Mouse (Mus musculus): ENCODE measurements at regions not wholly inside any gene's neighbourhood (a gene's known extent, or its start where the extent isn't known, plus 50 kb on each side); places are given as distances from the start of the nearest gene placed in this dataset.

DNA sequence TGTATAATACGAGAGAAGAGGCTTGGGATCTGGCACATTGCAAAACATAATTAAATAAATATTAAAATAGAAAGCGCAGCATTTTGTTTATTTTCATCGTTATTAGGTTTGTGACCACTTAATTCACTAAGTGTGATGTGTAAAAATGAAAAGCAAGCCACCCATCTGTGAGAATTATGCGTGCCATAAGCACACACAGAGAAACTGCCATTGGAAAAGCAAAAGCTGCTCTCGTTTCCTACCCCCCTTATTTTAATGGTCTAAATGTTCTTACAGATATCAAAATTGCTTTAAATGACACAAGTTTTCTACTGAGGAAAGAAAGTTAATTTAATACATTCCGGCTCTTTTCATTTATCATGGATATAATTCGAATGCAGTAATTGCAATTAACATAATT is 2780.8 kb upstream of the Gm7489 start:
- no peak for DNase-seq (ENCODE audit: low spot score in 2 of 2)

DNA sequence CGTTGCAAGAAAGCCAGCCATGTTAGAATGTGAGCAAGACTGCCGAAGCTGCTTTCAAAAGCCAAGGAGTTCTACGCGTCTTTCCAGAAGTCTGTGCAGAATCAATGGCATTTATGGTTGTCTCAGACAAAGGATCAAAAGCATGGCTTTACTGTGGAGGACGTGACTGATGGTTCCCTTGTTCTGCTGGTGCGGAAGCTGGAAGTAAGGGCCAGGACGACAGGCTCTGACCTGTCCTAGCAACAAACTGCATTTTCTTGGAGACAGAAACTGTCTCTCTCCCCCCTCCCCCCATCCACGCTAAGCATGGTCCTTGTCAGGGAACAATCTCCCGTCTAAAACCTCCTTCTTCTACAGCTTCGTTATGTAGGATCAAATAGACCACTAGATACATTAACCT is 2780.3 kb upstream of the Gm7489 start:
- no peak for DNase-seq (ENCODE audit: low spot score in 2 of 2)

DNA sequence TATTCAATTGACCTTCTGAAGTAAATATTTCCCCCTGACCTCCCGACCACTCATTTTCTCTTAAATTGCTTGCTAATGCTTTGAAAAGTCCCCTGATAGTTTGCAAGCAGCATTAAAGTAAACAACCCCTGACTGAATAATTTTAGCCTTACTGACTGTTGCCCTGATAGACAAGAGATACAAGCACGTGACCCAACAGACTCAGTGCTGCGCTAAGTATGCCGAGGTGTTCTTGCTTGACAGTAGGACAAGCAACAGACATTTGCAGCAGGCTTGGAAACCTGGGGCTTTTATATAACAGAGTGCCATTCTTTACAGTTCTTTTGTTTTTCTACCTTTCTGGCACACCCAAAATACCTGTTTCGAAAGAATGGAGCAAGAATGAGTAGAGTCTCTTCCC is 2779.9 kb upstream of the Gm7489 start:
- DNase-seq (ENCODE audit: low spot score in 2 of 2) = no peak

DNA sequence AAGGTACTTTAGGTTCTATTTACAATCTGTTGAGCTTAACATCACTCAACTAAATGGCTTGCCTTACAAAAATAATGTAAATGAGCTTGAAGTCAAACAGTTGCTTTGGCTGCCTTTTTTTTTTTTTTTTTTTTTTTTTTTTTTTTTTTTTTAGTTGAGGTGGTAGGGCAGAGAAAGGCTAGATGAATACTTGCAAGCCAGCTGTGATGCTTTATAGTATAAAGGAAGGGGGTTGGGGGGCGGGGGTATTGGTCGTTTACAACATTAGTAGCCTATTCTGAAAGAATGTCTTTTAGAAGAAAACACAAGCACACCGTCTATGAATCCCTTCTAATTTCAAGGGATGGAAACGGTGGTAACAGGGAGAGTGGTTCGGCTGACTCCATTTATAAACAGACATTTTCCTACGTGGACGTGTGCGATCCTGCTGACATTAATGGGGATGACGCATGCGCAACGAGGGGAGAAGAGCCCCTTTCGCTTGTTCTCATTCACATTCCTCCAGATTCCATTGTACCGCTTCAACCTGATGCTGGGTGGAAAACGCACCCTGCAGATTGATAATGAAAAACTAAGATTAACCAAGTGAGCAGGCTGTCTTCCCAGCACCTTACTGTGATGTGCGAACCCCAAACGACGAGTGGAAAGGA is 2779.2 kb upstream of the Gm7489 start:
- DNase-seq (ENCODE audit: low spot score in 2 of 2) = no peak

DNA sequence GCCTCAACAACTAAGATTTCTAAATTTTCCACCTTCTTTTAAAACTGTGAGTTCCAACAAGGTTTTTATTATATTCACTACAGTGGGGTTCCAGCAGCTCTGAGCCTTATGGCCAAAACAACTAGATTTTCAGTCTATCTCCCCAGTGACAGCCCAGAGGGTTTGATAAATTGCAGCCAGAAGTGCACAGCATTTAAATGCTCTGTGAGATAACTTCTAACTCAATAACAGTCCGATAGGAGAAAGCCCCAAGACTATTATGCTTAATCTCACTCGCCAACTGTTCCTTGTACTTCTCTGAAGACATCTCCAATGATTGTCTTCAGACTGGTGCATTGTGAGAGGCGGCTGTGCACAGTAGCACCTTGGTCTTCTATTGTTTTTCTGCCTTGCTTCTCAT is 2774.5 kb upstream of the Gm7489 start:
- DNase-seq (ENCODE audit: low spot score in 2 of 2) = no peak

DNA sequence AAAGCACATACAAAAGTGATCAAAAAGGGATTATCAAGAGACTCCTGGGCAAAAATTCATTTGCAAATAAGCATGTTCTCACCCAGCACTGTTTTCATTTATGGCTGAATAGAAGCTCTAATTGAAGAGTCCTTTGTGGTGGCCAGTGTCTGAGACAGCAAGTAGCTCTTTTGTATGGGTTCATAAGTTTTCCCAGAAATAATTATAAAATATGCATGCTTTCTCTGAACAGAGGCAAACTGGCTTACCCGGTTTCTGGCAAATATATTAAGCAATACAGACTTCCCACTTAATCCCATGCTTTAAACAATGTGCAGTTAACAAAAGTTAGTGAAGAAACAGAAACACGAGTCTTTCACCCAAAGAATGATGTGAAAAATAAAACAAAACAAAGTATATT is 2758.8 kb upstream of the Gm7489 start:
- no peak for DNase-seq (ENCODE audit: low spot score in 2 of 2)

DNA sequence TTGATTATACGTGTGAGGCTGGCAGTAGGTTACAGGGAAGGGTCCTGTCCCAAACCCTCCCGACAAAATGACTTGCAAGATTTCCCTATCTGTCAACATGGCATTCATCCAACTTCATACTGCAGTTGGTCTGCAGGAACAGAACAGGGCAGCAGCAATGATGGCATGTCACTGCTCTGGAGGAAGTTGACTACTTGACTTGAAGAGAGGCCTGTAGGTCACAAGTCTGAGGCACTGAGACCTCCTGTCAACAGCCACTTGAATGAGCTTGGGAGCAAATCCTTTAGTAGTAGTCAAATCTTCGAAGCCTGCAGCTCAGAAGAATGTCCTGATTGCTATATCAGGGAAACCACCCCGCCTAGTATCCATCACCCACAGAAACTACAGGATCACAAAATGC is 2753.7 kb upstream of the Gm7489 start:
- no peak for DNase-seq (ENCODE audit: low spot score in 2 of 2)

DNA sequence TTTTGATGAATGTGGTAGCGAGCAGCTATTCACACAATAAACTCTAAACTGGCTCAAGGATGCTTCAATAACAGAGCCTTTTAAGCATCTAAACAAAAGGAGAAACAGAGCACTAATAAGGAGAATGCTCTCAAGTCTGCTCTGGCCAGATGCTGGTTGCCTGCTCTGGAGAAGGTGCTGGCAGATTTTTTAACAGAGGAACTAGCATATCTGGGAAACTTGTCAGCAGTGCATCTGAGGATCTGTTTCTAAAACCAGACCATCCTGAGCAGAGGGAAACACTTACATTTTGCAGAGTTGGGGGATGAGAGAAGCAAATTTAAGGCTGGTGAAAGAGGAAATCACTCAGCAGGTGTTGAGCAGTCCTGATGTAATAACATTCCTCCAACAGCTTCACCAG is 2748.6 kb upstream of the Gm7489 start:
- DNase-seq (ENCODE audit: low spot score in 2 of 2) = no peak

DNA sequence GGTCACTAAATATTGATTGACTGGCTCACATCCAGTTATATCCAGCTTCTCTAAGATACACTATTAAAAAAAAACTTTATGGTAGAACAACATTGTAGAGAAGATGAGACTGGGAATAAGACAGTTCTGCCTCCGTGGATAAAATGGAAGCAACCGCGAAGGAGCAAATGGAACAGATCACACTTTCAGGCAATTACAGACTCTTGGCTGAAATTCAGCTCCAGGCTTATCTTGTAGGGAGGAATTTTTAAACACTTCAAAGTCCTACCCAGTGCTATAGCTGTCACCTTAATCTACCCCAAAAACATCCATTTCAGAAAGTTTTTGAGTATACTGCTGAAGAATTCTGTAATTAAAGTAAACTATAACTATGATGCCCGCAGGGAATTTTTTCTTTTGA is 2745.2 kb upstream of the Gm7489 start:
- DNase-seq (ENCODE audit: low spot score in 2 of 2) = no peak

DNA sequence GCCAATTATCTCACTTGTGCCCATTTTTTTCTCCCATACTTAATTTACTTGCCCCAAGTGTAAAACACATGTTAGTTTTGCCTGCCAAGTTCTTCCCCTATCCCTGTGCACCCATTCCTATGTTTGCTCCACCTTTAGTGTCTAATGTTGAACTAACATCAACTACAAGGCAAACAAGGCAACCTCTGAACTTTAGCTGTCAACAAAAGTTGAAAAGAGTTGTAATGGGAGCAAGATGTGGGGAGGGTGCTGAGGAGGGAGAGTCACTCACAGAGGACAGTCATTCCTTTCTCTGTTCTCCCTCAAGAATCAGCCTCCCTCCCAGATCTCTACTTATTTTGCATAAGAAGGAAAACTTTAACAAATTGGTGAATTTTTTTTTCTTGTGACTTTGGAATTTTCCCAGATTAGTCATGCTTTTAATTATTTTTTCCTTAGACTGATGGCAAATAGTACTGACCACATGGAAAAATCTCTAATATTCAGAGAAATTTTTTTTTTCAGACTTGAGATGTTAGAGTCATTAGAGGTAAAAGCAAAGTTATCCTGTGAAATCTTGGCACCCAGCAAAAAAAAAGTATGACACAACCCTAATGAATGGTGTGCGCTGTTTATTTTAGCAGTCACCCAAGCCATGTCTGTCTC is 2710.6 kb upstream of the Gm7489 start:
- DNase-seq (ENCODE audit: low spot score in 2 of 2) = no peak

DNA sequence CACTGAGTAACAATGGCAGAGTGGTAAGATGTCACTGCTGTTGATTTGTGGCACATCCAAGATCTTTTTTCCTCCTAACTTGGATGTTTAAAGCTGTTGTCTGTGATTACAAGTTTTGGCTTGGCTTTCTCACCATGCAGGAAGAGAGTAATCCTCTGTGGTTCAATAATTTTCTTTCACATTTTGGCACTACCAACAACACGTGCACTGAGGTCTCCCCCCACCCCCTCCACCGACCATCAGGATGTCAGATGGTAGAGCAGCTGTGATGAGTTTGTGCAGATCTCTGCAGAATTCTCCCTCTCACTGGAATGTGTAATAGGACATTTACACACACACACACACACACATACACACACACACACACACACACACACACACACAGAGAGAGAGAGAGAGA is 2708.2 kb upstream of the Gm7489 start:
- DNase-seq (ENCODE audit: low spot score in 2 of 2) = no peak

DNA sequence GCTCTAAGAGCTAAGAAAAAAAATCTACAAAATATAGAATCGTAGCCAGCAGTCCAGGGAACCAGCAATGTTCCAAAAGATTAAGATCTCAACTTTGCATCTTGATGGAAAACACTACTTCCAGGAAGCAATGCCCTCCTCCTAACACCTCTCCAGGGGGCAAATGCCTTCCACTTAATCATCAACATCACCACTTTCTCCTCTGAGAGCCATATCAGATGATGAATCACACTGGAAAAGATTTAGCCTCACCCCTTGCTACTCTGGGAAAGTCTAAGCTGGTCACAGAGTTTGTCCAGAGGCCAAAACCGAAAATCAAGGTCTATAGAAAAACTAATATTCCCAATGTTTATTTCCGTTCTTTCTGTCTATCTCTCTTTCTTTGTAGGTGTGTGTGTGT is 2695.6 kb upstream of the Gm7489 start:
- DNase-seq (ENCODE audit: low spot score in 2 of 2) = no peak

DNA sequence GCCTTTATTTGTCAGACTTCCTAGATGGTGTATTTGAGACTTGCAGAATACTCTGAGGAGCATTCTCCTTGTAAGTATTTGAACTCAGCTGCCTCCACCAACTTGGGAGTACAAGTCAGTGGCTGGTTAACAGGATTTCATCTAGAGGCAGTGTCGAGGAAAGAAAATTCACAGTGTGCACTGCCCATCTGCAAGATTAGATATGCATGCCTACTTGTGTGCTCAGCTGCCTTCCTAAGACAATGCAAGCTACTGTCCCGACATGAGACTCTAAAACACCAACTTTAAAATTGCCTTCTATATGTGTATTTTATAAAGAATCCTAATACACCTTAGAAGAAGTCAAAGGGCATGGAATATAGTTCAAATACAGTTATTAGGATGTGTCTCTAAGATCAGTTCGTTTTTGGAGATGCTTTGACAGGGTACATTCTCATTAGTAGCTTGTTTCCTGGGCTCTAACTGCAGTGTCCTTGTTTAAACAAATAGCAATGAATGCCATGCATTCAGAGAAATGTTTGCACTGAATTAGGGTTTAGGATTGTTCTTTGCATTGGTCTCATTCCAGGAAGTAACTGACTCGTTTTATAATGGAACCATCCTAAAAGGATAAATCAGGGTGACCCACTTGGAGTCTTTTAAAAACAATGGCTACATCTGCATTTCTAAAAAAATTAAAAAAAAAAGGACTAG is 2687.1 kb upstream of the Gm7489 start:
- DNase-seq (ENCODE audit: low spot score in 2 of 2) = no peak

DNA sequence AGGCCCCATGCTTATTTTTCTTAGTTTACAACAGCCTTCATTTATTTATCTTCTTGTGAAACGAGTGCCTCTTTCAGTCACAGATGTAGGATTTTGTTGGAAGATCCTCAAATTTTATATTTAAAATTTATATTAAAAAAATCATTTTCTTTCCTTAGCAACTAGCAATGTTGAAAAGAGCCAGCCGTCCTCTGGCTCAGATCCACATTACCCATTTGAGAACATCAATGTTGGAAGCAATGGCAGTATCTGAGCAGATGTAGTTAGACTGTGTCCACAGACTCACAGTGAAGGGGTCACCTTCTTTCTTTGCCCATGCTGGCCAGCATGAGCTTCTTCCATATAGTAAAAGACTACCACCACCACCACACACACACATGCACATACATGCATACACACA is 2681.4 kb upstream of the Gm7489 start:
- DNase-seq (ENCODE audit: low spot score in 2 of 2) = no peak

DNA sequence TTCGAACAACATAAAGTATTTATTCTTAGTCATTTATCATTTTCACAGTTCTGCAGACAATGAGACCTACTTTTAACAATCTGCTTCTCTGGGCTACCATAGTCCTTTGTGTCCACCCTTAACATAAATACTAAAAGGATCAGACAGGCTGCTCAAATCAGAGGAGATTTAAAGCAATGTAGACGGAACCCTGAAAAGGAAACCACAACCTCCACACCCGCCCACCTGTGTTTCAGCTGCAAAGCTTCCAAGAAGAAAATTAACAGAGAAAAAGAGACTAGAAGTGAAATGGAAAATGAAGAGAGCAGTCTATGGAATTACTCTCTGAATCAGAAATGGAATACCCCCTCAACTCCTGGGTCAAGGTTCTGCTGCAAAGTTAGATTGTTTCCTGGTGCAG is 2678.7 kb upstream of the Gm7489 start:
- no peak for DNase-seq (ENCODE audit: low spot score in 2 of 2)

DNA sequence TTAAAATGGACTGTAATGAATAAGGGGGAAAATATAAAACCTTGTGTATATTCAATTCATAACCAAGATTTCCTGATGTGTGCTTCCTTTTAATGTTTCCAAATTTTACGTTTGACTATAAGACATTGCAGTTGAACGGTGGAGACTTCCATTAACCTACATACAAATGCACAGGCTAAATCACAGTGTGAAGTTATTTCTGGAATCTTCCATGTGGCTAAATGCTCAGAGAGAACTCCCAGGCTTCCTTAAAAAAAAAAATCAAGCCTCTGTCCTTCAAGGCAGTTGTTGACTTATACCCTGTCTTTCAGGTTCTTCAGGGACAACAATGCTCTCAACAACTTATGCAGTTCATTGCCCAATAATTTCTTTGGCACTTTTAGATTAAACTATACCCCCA is 2677.9 kb upstream of the Gm7489 start:
- no peak for DNase-seq (ENCODE audit: low spot score in 2 of 2)

DNA sequence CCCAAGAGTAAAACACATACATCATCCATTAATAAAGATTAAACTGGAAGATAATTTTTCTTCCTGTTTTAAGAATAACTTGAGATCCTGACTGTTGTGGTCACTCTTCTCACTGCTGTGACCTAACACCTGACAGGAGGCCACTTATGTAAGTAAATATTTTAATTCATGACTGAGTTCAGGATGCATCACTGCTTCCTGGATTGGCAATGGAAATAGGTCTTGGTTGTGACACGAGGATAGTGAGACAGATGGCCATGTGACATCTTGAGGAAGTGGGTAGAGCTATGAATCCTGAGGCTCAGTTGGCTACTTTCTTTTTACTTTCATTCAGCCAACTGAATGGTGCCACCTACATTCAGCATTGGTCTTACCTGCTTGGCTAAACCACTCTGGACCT is 2649.8 kb upstream of the Gm7489 start:
- no peak for DNase-seq (ENCODE audit: low spot score in 2 of 2)

DNA sequence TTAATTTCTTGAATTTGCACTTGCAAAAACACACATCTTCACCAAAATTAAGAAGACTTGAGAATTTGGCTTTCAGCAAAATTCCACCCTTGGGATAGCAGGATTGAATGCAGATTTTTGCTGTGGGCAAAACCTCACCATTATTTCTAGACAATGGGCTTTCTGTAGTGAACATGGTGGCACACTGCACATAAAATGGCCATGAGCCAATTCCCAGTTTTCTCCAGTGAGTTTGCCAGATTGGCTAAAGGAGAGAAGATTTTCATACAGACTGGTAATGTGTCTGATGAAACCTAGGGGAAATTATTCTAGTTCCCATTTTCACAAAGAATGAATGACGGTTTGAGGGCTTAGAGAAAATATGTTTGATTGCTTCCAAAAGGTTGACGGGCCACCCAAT is 2640.1 kb upstream of the Gm7489 start:
- no peak for DNase-seq (ENCODE audit: low spot score in 2 of 2)

DNA sequence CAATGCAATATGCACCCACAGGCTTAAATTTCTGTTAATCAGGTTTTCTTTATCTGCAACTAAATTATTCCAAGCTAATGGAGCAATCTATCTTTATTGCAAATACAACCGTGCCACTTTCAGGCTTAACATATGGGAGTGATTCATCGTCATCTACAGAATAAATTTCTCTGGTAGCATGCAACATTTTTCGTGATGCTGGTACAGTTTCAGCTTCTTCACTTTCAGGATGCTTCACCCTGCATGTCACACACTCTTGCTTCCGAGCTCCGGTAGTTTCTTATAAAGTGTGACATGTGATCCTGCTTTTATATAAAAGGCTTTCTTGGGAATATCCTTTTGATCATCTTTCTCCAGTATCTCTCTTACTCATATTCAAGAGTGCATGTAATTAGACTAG is 2637.4 kb upstream of the Gm7489 start:
- DNase-seq (ENCODE audit: low spot score in 2 of 2) = no peak

DNA sequence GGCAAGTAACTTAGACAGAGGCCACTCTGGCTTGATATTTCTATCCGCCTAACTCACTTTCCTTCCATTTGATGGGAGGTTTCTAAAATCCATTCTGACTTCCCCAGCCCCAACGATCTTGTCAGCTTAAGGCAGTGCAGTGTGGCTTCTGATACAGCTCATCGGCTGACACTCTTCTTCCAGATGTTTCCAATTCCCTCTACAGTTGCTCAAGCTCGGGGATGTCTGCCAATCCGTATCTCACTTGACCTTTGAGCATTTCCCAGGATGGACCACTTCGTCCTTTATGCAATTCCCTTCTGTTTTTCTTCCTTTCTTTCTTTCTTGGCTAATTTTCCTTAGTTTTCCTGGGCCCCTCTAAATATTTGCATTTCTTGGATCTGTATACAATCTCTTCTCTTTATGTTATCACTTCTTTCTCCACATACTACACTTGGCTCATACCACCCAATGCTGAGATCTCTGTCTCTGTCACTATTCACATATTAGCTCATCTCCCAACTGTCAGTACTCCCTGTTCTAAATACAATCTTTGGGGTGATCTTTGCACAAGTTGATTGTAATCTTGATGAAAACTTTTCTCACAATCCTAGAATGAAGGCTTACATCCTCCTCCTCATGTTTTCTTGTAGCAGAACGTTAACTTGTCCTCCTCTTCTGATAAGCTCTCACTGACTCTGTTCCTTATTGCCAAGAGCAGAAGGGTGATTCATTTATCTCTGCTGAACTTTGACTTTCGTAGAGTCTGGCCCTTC is 2636.5 kb upstream of the Gm7489 start:
- no peak for DNase-seq (ENCODE audit: low spot score in 2 of 2)

DNA sequence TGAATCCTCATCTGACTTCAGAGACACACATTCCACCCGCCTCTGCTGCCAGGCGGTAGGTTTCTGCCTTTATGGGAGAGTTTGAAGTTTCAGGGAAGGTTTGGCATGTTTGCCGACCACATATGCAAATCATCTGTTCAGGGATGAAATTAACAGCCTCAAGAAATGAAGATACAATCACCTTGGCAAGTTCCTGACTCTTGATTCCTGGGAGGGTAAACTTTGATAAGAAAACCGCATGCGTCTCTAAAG is 2636.0 kb upstream of the Gm7489 start:
- no peak for DNase-seq (ENCODE audit: low spot score in 2 of 2)

DNA sequence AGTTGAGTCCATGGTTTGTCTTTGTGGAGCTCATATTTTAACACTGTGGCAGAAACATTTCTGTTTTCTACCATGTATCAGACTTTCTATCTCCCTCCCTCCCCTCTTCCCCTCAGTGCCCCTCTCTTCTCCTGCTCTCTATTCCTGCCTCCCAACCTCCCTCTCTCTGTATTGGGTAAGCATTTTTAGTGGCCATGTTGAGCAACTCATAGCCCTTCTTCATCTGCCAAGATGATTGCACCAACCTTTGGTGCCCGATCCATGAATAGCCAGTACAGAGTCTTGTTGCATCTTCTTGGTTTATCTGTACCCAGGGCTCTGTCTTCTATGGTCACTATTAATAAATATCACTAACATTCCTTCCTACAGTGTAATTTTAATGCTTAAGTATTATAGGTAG is 2630.6 kb upstream of the Gm7489 start:
- DNase-seq (ENCODE audit: low spot score in 2 of 2) = no peak

DNA sequence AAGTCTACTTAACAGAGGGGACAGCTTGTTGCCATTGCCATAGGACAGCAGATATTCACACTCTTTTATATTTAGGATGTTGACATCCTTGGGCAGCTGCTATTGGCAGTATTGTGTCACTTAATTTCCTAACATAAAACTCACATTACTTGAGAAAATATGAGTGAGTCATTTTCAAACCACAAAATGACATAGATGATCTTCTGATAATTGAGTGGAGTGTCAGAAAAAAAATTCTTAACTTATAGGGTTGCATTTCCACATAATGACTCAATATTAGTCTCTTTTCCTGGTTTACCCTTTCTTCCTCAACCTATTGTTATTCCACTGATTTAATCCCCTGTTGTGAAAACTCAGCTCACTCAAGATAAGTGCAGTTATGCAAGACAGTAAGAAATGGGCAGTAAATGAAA is 2629.5 kb upstream of the Gm7489 start:
- no peak for DNase-seq (ENCODE audit: low spot score in 2 of 2)
